Mouse (Mus musculus) liver, embryonic 16.5 days (tissue): ENCODE results near the gene Map3k1. TPM values are rescaled to one million over a fixed set of nuclear protein-coding genes. Genes with fewer than 3 reads are reported as not detected.
A peak's percentile ranks its signal among the peaks of the same experiment; 100 is the strongest.

Source experiments
- ATAC-seq: fragments of 200-750 bp; cut with Nextera tagmentation; 2 replicates; pipeline ENCODE4 v1.8.0; 2017; ENCODE audit warnings: low read depth, mild to moderate bottlenecking, moderate number of reproducible peaks, moderate library complexity
- H3K27ac ChIP-seq: fragments of 300-500 bp; sonication (generic); 2 replicates; pipeline ENCODE4 v1.5.1; 2014; ENCODE audit warnings: mild to moderate bottlenecking, low read length
- H3K27me3 ChIP-seq: fragments of 300-500 bp; sonication (generic); 2 replicates; pipeline ENCODE4 v1.6.1; 2014; ENCODE audit warnings: low read depth, low read length, mixed read lengths; ENCODE audit not compliant: control insufficient read depth, insufficient read depth
- H3K36me3 ChIP-seq: fragments of 300-500 bp; sonication (generic); 2 replicates; pipeline ENCODE4 v1.6.1; 2014; ENCODE audit warnings: mild to moderate bottlenecking; ENCODE audit not compliant: control insufficient read depth, insufficient read depth
- H3K4me1 ChIP-seq: fragments of 300-500 bp; sonication (generic); 2 replicates; pipeline ENCODE4 v1.6.1; 2014; ENCODE audit warnings: low read depth, low read length, mixed read lengths; ENCODE audit not compliant: control insufficient read depth
- H3K4me2 ChIP-seq: fragments of 300-500 bp; sonication (generic); 2 replicates; pipeline ENCODE4 v1.6.1; 2014; ENCODE audit warnings: low read depth, low read length, mixed read lengths
- H3K4me3 ChIP-seq: fragments of 300-500 bp; sonication (generic); 2 replicates; pipeline ENCODE4 v1.5.1; 2014; ENCODE audit warnings: low read depth, mild to moderate bottlenecking, low read length
- H3K9ac ChIP-seq: fragments of 300-500 bp; sonication (generic); 2 replicates; pipeline ENCODE4 v1.6.1; 2014; ENCODE audit warnings: low read depth, low read length
- H3K9me3 ChIP-seq: fragments of 300-500 bp; sonication (generic); replicated peaks from 2 replicates; pipeline ENCODE4 v1.6.1; 2016; ENCODE audit warnings: low read length; ENCODE audit not compliant: control insufficient read depth
- WGBS: fragments of 180-500 bp; shearing (Covaris S2); extraction: QIAGEN DNeasy Blood & Tissue Kit; methylation state at CpG from one replicate; pipeline ENCODE4 v1.1.7; 2014; ENCODE audit not compliant: insufficient replicate concordance; 5-methylcytosine and 5-hydroxymethylcytosine counted together
- polyA plus RNA-seq: library from polyadenylated mRNA; unstranded; fragments of >200 nt; fragmentation: Nextera tagmentation; extraction: Ambion mirVana; gene quantifications from 2 replicates; pipeline ENCODE4 v1.2.1, GENCODE M21; 2015

The Map3k1 gene
- polyA plus RNA-seq, 1 experiment from 2014 or later: 12.8 TPM

DNA sequence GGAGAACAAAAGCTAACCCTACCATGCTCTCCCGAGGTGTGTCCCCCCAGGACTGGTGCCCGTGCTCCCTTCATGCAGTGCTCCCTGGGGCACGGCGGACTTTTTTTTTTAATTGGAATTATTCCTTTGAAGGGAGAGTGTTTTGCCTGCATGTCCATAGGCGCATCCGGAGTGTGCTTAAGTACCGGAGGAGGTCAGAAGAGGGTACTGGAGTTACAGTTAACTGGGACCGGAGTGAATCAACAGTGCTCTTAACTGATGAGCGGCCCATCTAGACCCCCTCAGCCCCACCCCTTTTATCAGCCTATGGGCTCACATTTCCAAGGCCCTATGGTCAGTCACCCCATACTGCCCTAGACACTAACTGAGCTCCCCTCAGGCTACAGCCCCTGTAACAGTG, 19.9 kb downstream of the Map3k1 start:
- H3K4me3 ChIP-seq: no peak overlapping the region
- H3K4me2 ChIP-seq: 0 out of 2 replicates have a peak overlapping the region, but pooled peaks have one; percentile 42
- ATAC-seq: no peak
- WGBS: 69% methylated on average over 9 of the region's 9 CpGs
- no peaks in the 10 kb centered on the region for H3K9me3 ChIP-seq
- peak overlapping the region; percentile 32; the same call in 1 of the 2 replicates for H3K9ac ChIP-seq
- H3K4me1 ChIP-seq: peaks cover 45% of the 10 kb centered on the region
- H3K36me3 ChIP-seq: no peaks in the 10 kb centered on the region
- peak overlapping the region; percentile 50; the same call in 1 of the 2 replicates for H3K27ac ChIP-seq
- no peaks in the 10 kb centered on the region for H3K27me3 ChIP-seq

DNA sequence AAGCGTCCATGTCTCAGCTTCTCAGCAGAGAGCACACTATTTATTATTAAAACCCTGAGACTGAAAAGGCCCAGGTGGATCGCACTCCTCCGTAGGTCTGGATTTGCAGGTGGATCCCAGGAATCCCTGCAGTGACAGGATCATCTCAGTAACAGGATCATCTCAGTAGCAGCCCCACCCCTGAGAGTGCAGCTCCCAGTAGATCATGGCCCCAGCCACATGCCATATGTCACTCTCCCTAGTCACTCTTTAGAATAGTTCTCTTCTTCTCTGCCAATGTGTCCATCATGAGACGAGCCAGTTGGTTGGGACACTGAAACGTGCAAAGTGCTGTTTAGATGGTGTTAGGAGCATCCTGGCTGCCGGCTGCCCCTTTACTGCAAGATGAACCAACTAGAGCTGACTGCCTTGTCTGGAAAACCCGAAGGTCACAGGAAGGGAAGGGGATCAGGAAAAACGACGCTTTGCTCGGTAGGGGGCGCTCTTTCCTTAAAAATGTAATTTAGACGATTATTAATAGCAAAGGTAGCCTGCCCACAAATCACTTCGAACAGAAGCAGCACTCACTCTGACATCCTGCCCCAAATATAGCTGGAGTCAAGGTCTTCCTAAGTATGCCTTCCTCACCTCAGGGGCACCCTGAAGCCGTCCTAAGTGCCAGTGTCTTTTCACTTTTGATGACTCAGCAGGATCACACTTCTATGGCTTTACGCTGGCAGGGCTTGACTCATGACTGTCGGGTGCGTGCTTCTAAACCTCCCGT, 20.8 kb downstream of the Map3k1 start:
- WGBS: 30% methylated on average over 18 of the region's 18 CpGs
- peak; percentile 49 for ATAC-seq
- Histone ChIP-seq H3K9me3 (no peaks in the 10 kb centered on the region), H3K4me1 (peaks cover 45% of the 10 kb centered on the region), H3K27me3 (no peaks in the 10 kb centered on the region), H3K4me2 (peak overlapping the region; percentile 42; the same call in 1 of the 2 replicates), H3K27ac (no peak overlapping the region), H3K9ac (no peak overlapping the region), H3K4me3 (peak overlapping the region; percentile 18), H3K36me3 (no peaks in the 10 kb centered on the region)

DNA sequence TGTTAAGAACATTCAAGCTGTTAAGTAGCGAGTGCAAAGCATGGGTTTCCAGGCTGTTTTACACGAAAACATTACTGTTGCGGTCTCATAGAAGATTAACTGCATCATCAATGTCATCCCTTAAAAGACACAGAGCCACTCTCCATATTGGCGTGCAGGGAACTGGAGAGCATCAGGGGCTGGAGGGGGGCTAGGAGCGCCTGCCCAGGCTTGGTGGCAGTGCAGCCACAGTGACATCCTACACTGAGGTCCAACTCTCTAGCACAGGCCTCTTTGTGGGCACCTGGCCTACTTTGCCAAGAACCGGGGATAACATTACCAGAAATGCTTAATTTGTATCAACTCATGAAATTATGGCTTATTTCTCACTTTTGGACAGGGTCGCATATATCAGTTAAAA, 22.2 kb downstream of the Map3k1 start:
- H3K4me3 ChIP-seq: no peak overlapping the region
- H3K36me3 ChIP-seq: no peaks in the 10 kb centered on the region
- no peaks in the 10 kb centered on the region for H3K27me3 ChIP-seq
- no peak overlapping the region for H3K27ac ChIP-seq
- no peaks in the 10 kb centered on the region for H3K9me3 ChIP-seq
- no peak overlapping the region for H3K9ac ChIP-seq
- peaks cover 36% of the 10 kb centered on the region for H3K4me1 ChIP-seq
- no peak overlapping the region for H3K4me2 ChIP-seq
- WGBS: 89% methylated on average over 7 of the region's 7 CpGs
- ATAC-seq: no peak

DNA sequence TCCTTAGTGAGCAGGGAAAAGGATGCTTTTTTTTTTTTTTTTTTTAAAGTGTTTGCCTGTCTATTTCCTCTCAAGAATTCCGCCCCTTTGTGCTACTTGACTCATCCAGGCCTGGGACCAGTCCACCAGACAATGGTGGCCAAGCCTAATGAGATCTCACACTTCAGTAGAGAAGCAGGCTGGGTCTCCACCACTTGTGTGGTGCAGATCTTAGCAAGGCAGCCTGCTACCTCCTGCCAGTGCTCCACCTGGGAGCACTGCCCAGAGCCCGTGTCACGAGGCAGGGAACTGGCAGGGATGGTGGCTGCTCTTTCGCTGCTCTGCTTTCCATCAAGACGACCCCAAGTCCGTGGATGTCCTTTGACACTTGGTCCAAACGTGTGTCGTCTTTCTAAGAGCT, 25.3 kb downstream of the Map3k1 start:
- no peak overlapping the region for H3K9ac ChIP-seq
- 87% methylated on average over 8 of the region's 8 CpGs for WGBS
- H3K4me2 ChIP-seq: no peak overlapping the region
- H3K4me1 ChIP-seq: peaks cover 21% of the 10 kb centered on the region
- H3K9me3 ChIP-seq: no peaks in the 10 kb centered on the region
- no peak overlapping the region for H3K27ac ChIP-seq
- H3K36me3 ChIP-seq: no peaks in the 10 kb centered on the region
- no peak overlapping the region for H3K4me3 ChIP-seq
- no peaks in the 10 kb centered on the region for H3K27me3 ChIP-seq
- no peak for ATAC-seq

DNA sequence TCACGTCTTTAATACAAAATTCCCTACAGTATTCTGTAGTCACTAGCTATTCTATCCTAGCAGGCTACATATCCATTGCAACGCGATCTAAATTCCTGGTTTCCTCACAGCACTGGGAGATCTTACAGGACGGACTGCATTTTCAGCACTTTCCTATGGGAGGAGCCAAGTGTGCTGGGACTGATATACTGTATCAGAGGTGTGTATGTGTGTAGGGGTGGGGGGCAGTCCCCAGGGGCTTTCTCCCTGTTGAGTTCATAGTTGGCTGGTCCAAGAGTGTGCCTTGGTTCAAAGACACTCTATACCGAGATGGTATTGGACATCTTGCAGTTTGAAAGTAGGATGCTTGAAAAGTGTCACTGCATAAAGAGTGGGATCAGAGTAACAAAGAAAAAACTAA, 29.3 kb downstream of the Map3k1 start:
- Histone ChIP-seq H3K9ac (no peak overlapping the region), H3K4me2 (no peak overlapping the region), H3K27ac (no peak overlapping the region), H3K9me3 (no peaks in the 10 kb centered on the region), H3K4me3 (no peak overlapping the region), H3K4me1 (peaks cover 21% of the 10 kb centered on the region), H3K27me3 (no peaks in the 10 kb centered on the region), H3K36me3 (peaks cover 9% of the 10 kb centered on the region)
- no peak for ATAC-seq
- 66% methylated on average over 5 of the region's 5 CpGs for WGBS

DNA sequence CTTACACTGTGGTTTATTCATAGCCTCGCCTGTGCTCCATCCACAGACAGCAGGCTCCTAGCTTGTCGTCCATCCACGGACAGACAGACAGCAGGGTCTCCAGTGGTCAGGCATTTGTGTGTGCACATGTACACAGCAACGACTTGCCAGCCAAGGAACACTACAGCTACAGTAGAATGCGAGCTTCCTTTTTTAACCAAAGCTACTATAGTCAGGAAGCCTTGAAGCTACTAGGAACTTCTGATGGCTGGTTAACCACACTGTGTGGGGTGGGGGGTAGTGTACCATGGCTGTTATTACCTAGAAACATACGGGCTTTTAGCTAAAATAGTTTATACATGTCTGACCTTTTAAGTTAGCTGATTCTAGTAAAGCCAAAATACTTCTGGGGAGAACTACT, 30.2 kb downstream of the Map3k1 start:
- H3K36me3 ChIP-seq: peaks cover 12% of the 10 kb centered on the region
- H3K9ac ChIP-seq: no peak overlapping the region
- peaks cover 21% of the 10 kb centered on the region for H3K4me1 ChIP-seq
- no peak overlapping the region for H3K4me3 ChIP-seq
- H3K4me2 ChIP-seq: peak overlapping the region; percentile 27; the same call in 1 of the 2 replicates
- 19% methylated on average over 6 of the region's 6 CpGs for WGBS
- H3K27ac ChIP-seq: no peak overlapping the region
- H3K27me3 ChIP-seq: no peaks in the 10 kb centered on the region
- H3K9me3 ChIP-seq: no peaks in the 10 kb centered on the region
- ATAC-seq: no peak

DNA sequence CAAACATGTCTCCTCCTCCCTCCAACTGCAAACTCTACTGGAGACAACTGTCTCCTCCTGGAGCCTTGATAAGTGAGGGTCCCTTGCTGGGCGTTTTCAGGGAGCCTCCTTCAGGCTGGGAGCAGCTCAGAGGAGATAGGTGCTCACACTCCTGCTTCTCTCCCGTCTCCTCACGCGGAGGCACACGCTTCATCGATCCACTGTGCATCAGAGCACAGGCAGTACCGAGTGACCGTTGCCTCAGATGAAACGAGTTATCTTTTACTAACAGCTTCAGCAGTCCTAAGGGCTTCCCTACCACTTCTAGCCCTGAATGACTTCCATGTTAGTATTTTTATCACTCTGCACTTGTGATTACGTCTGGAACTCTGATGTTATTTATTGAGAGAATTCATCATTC, 30.9 kb downstream of the Map3k1 start:
- peaks cover 17% of the 10 kb centered on the region for H3K36me3 ChIP-seq
- peaks cover 21% of the 10 kb centered on the region for H3K4me1 ChIP-seq
- H3K9me3 ChIP-seq: no peaks in the 10 kb centered on the region
- H3K27ac ChIP-seq: no peak overlapping the region
- no peak overlapping the region for H3K4me3 ChIP-seq
- H3K9ac ChIP-seq: no peak overlapping the region
- peak; percentile 70 for ATAC-seq
- no peaks in the 10 kb centered on the region for H3K27me3 ChIP-seq
- no peak overlapping the region for H3K4me2 ChIP-seq
- 35% methylated on average over 10 of the region's 10 CpGs for WGBS

DNA sequence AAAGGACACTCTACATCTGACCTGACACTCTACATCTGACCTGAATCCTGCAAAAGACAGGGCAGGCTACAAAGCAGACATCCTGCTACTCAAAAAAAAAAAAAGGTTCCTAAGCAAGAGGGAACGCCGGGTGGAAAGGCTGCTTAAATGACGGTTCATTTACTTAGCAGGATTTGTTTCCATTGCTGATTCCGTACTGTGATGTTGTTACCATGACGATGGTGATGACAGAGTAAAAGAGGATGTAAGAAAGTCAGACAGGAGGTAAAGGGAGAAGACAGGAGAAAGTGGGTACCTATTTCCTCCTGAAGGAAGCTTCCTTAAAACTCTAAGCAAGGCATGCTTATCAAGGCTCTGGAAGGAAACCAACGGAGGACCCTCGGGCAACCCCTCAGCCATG, 31.6 kb downstream of the Map3k1 start:
- no peak overlapping the region for H3K4me2 ChIP-seq
- H3K9me3 ChIP-seq: no peaks in the 10 kb centered on the region
- WGBS: 63% methylated on average over 7 of the region's 7 CpGs
- no peak overlapping the region for H3K9ac ChIP-seq
- H3K4me3 ChIP-seq: no peak overlapping the region
- no peaks in the 10 kb centered on the region for H3K27me3 ChIP-seq
- peaks cover 21% of the 10 kb centered on the region for H3K4me1 ChIP-seq
- H3K36me3 ChIP-seq: peaks cover 24% of the 10 kb centered on the region
- H3K27ac ChIP-seq: no peak overlapping the region
- no peak for ATAC-seq

DNA sequence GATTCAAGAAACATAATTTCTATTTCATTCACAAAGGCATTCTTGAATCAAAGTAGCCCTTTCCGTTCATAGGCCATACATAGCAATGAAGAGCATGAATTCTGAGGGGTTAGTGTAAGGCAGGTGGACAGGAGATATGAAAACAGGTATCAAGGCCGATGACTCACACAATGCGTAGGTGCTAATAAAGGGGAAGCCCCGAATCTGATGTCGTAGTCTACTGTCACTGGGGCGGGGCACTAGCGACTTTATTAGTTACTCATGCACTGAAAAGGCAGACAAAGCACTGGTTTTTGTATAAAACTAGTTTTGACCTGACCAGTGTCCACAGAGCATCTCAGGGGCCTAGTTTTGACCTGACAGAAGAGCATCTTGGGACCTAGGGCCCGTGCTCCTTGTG, 36.7 kb downstream of the Map3k1 start:
- Histone ChIP-seq H3K9ac (no peak overlapping the region), H3K27me3 (no peaks in the 10 kb centered on the region), H3K4me2 (no peak overlapping the region), H3K9me3 (no peaks in the 10 kb centered on the region), H3K27ac (no peak overlapping the region), H3K4me3 (no peak overlapping the region), H3K36me3 (peaks cover 55% of the 10 kb centered on the region), H3K4me1 (no peaks in the 10 kb centered on the region)
- 86% methylated on average over 8 of the region's 8 CpGs for WGBS
- no peak for ATAC-seq
